Mouse (Mus musculus): ENCODE data around the gene Col27a1.

The Col27a1 gene

DNA sequence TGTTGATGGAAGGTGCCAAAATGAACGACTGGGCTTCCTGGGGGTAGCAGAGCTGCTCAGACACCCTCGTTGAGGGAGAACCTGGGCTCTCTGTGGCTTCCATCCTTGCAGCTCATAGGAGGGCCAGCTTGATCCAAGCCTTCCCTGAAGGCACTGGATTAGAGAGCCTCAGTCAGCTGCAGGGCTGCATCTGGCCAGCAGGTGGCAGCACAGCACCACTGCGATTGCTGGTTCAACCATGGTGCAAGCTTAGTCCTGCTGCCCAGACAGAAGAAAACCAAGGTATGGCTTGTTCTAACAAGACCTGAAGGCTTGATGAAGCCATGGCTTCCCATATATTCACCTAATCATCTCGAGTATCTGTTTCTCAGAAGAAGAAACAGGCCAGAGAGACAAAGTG, 154.8 kb downstream of the Col27a1 start:
- in situ Hi-C loops (cut with MboI, MseI) = no loop called here

DNA sequence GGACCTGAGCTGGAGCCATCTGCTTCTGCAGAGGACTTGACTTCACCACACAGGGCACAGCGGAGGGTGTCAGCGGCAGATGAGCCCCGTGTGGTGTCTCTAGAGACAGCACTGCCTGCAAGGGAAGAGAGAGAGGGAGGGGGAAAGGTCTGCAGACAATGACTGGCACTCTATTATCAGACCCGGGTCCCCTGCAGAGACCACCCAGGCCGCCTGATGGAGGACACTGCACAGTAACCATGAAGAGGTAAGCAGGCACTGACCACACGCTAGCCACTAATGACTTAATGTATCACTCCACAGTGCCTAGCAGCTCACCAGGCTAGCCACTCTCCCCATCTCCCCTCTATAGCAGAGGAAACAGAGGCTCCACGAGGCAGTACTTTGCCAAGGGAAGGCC, 157.1 kb downstream of the Col27a1 start:
- in situ Hi-C loops (cut with MboI, MseI) = loop anchor here (5.0 kb wide), 1 partner anchor 36 kb away; no protein-coding TSS in a partner anchor

DNA sequence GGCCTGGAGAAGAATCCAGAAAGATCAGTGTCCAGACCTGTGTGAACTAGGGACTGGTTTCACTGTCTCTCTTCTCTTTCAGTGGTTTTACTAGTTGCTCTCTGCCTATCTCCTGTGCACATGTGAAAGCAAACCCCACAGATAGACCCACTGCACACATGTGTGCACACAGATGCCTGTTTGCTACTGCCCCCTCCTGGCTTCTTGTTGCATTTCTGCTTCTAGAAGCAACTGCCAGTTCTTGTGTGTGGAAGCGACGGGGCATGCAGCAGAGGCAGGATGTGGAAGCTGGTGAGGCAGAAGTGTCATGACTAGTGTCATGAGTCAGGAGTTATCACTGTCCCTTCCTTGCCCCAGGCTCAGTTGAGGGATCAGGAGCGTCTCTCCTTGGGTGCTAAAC, 158.1 kb downstream of the Col27a1 start:
- in situ Hi-C loops (cut with MboI, MseI) = loop anchor here (5.0 kb wide), 1 partner anchor 35 kb away; no protein-coding TSS in a partner anchor

DNA sequence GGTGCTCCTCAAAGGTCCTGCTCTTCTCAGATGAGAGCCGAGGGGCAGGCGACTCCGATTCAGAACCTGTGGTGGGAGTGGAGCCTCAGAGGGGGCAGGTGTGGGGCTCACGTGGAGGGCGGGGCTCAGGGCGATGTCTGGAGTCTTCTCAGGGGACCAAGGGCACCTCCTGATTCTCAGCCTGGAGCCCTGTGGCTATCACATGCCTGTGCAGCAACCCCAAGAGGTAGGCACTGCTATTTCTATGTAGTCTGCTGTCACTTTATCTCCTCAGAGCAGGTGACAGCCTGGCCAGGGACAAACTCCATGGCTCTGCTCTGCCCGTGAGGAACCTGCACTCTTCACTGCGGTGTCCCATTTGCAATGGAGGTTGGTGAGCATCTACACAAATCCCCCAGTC, 159.6 kb downstream of the Col27a1 start:
- in situ Hi-C loops (cut with MboI, MseI) = loop anchor here (5.0 kb wide), 1 partner anchor 34 kb away; no protein-coding TSS in a partner anchor

DNA sequence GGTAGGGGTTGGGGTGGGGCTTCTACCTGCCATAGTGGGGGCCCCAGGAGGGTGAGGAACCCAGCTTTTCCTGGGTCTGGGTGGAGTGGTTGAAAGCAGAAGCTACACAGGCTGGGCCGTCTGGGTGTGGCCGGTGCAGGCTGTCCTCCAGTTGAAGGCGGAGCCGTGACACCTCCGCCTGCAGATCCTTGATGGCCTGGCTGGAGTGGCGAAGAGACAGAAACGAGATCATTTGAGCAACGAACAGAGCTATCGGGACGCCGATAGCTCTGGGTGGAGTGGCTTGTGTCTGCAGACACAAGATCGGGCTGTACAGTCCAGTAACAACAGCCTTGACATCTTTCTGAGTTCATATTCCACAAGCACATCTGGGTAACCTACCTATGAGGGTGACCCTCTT, 160.5 kb downstream of the Col27a1 start:
- in situ Hi-C loops (cut with MboI, MseI) = loop anchor here (5.0 kb wide), 1 partner anchor 33 kb away; no protein-coding TSS in a partner anchor

DNA sequence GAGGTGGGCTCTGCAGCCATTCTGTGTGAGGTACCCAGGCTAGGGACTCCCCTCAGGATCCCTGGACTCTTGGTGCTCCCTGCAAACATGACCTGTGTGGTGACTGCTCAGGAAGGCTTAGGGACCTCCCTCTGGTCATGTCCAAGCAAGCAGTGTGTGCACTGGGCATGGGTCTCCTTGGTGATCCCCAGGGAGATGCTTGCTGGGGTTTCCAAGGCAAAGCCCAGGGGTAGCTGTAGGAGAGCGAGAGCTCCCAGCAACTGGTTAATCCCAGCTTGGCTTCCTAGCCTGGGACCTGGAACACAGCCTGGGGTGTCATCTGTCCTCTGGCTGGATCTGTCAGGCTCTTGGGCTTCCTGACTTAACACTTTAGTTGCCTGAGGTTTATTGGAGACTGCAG, 161.6 kb downstream of the Col27a1 start:
- in situ Hi-C loops (cut with MboI, MseI) = no loop called here

DNA sequence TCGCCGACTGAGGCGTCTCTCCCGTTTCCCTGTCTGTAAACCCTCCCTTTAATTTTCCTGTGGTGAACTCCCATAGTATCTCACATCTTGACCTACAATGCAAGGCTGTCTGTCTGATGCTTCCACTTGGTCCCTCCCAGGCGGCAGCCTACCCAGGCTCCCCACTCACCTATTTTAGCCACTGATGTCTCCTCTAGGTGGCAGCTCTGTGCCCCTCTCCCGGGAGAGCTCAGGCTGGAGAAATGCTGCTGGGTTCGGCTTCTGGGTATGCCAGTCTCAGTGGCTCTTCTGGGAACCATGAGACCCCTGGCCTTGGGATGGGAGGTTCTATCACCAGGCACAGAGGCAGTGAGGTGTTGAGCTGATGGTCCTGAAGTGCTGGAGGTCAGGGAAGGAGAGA, 163.7 kb downstream of the Col27a1 start:
- in situ Hi-C loops (cut with MboI, MseI) = no loop called here

DNA sequence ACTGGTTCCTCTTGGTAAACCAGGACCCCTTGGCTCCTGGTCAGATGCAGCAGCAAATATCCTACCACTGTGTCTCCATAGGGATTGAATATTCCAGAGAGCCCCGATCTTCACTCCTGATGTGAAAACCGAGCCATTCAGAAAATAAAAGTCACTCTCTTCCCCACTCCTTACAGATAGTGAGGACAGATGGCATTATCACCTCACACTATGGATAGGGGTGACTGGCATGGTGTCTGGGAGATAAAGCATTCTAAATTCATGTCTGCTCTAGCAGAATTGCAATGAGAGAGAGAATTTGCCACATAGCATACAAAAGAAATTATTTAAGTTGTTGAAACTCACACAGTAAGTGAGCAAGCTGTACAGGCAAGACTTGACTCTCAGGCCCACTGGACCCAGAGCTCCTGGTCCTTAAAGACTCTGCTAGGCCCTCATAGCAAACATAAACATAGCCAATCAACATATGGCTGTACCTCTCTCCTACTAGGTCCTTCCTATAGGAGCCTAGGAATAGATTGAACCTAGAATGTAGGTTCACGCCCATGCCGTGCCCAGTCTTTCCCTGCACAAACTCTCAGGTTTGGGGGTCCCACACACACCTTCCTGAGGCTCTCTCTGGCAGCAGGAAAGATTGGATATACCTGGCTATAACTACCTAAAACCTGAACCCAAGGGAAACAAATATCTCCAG, 169.0 kb downstream of the Col27a1 start:
- in situ Hi-C loops (cut with MboI, MseI) = no loop called here

DNA sequence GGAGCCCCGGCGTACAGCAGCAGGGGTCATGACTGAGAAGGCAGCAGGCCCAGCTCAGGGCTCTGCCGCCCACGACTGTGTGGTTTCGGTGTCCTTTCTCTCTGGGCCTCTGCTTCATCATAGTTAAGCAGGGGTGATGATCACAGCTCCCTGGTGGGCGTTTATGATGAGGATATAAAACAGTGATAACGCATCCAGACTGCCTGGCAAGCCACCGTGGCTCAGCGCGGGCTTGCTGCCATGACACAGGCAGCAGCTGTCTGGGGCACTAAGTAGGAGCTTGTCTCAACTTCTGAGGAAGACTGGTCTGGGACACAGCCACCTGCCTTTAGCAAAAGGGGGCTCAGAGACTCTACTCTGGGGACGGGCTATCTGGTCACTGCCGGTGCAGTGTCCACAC, 169.7 kb downstream of the Col27a1 start:
- in situ Hi-C loops (cut with MboI, MseI) = no loop called here

DNA sequence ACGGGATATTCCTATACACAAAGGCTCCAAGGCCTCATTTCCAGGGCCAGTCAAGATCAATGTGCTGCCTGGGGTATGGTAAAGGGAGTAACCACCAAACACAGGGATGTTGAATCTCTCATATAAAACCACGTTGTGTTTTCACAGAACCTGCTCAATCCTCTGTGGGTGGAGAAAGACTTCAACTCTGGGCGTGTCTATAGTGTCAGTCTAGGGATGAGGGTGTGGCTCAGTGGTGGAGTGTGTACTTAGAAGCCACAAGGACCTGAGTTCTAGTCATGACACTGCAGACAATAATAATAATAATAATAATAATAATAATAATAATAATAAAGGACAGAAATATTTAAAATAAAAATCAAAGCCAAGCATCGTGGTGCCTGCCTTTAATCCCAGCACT, 170.5 kb downstream of the Col27a1 start:
- in situ Hi-C loops (cut with MboI, MseI) = no loop called here

Data from T-helper 1 cell (primary cell).